Mouse (Mus musculus): ENCODE data around the gene Xxylt1.

- TF ChIP-seq CTCF (IDR thresholded peaks at IDR 0.05) = no peak
- TF ChIP-seq EP300 (IDR thresholded peaks at IDR 0.05) = no peak
Measured at GRCm38 (mm10) chr16:31002117-31002516, 79.1 kb downstream of the Xxylt1 start.

Measured in lung, postnatal 0 days (tissue).